27 mouse cellular contexts compared by ENCODE assay signal in the genomic region with DNA sequence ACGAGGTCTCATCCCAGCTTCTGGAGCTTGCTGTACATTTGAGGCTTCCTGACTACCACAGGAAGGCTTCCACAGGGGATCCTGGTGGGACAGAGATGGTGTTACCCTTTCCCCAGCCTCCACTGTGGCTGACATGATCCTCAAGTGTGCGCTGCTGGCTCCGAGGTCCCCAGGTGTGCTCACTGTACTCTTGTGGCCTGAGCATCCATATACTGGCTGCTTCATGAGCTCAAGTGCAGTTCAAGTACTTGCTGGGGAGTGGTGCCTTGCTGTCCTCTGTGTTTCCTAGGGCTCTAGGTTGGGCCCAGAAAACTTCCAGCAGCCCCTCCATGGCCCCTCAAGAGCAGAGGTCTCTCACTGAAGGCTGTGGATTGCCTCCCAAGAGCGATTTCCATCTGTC. TPM values are rescaled to one million over a fixed set of nuclear protein-coding genes. Genes with fewer than 3 reads are reported as not detected.
A peak's percentile ranks its signal among the peaks of the same experiment; 100 is the strongest.
DNase-seq lines count a peak whose midpoint lies in the region; ATAC-seq and TF ChIP-seq lines count a peak whose summit lies in the region.
"Had no signal": no experiment of that assay in that cellular context is flagged by ENCODE, and none has a peak within 500 bp of the region (broad histone marks: within the 10 kb centered on the region; RNA-seq: fewer than 3 reads in every experiment).

No protein-coding gene starts in this region.

- no peak overlapping the region for H3K9ac ChIP-seq in heart, postnatal 0 days (replicated peaks; ENCODE audit: low read depth, low read length)
- H3K9ac ChIP-seq: embryonic facial prominence, embryonic 13.5 days; forebrain, embryonic 13.5 days; heart, embryonic 13.5 days; hindbrain, embryonic 12.5 days; hindbrain, embryonic 15.5 days had no signal

- H3K4me3 ChIP-seq in heart, postnatal 0 days (ENCODE audit: low read depth, low read length): no peak overlapping the region
- peak overlapping the region; percentile 81 for H3K4me3 ChIP-seq in megakaryocyte, embryonic 14.5 days (replicated peaks)
- H3K4me3 ChIP-seq: embryonic facial prominence, embryonic 10.5 days; embryonic facial prominence, embryonic 13.5 days; erythroblast, embryonic 14.5 days; forebrain, embryonic 10.5 days; forebrain, embryonic 13.5 days; heart, embryonic 10.5 days; heart, embryonic 13.5 days; hindbrain, embryonic 12.5 days; hindbrain, embryonic 15.5 days had no signal

- no peak overlapping the region for H3K4me2 ChIP-seq in heart, postnatal 0 days (ENCODE audit: low read depth, low read length)
- H3K4me2 ChIP-seq: embryonic facial prominence, embryonic 13.5 days; forebrain, embryonic 13.5 days; heart, embryonic 13.5 days; hindbrain, embryonic 12.5 days; hindbrain, embryonic 15.5 days had no signal

- H3K9me3 ChIP-seq in heart, postnatal 0 days (replicated peaks; ENCODE audit: control insufficient read depth, low read length): no peaks in the 10 kb centered on the region
- H3K9me3 ChIP-seq in megakaryocyte, embryonic 14.5 days: no peaks in the 10 kb centered on the region
- H3K9me3 ChIP-seq: embryonic facial prominence, embryonic 10.5 days; embryonic facial prominence, embryonic 13.5 days; forebrain, embryonic 10.5 days; forebrain, embryonic 13.5 days; heart, embryonic 10.5 days; heart, embryonic 13.5 days; hindbrain, embryonic 12.5 days; hindbrain, embryonic 15.5 days had no signal

- peak overlapping the region; percentile 15; the same call in 1 of the 2 replicates for H3K27ac ChIP-seq in heart, postnatal 0 days (ENCODE audit: low read depth)
- H3K27ac ChIP-seq: embryonic facial prominence, embryonic 10.5 days; embryonic facial prominence, embryonic 13.5 days; forebrain, embryonic 10.5 days; forebrain, embryonic 13.5 days; heart, embryonic 13.5 days; hindbrain, embryonic 12.5 days; hindbrain, embryonic 15.5 days had no signal

- H3K27me3 ChIP-seq in heart, postnatal 0 days (ENCODE audit: control insufficient read depth, insufficient read depth, low read length): no peaks in the 10 kb centered on the region
- no peaks in the 10 kb centered on the region for H3K27me3 ChIP-seq in megakaryocyte, embryonic 14.5 days (replicated peaks)
- H3K27me3 ChIP-seq: embryonic facial prominence, embryonic 13.5 days; forebrain, embryonic 13.5 days; heart, embryonic 13.5 days; hindbrain, embryonic 12.5 days; hindbrain, embryonic 15.5 days had no signal

- no peak for DNase-seq in heart, postnatal 0 days (ENCODE audit: low spot score)
- no peak for DNase-seq in heart, adult 8-10 months (ENCODE audit: low spot score)
- peak; percentile 31 for DNase-seq in CD4-positive, CD25-positive, alpha-beta regulatory T cell, adult 2 months (ENCODE audit: low read depth, low spot score)
- DNase-seq: adrenal gland, adult 8-10 months; adrenal gland, postnatal 25 days; cerebellum, adult 11-12 months; cerebellum, adult 8-10 months; cerebellum, postnatal 10 days; cerebellum, postnatal 36 days; embryo, embryonic 11 days; gastrocnemius, postnatal 10 days; gastrocnemius, postnatal 36 days had no signal

- no peak for TF ChIP-seq CTCF in heart, postnatal 0 days (IDR thresholded peaks at IDR 0.05; ENCODE audit: low read depth)

- no peaks in the 10 kb centered on the region for H3K4me1 ChIP-seq in heart, postnatal 0 days (ENCODE audit: control insufficient read depth, insufficient read depth)
- peaks cover 94% of the 10 kb centered on the region for H3K4me1 ChIP-seq in megakaryocyte, embryonic 14.5 days
- H3K4me1 ChIP-seq: embryonic facial prominence, embryonic 10.5 days; embryonic facial prominence, embryonic 13.5 days; forebrain, embryonic 10.5 days; forebrain, embryonic 13.5 days; hindbrain, embryonic 12.5 days; hindbrain, embryonic 15.5 days had no signal

- H3K36me3 ChIP-seq in heart, postnatal 0 days (replicated peaks; ENCODE audit: control insufficient read depth, insufficient read depth, low read length): no peaks in the 10 kb centered on the region; the same call in none of the 2 replicates
- H3K36me3 ChIP-seq in megakaryocyte, embryonic 14.5 days (replicated peaks; ENCODE audit: low read length): peaks cover 25% of the 10 kb centered on the region
- H3K36me3 ChIP-seq: embryonic facial prominence, embryonic 10.5 days; embryonic facial prominence, embryonic 13.5 days; forebrain, embryonic 10.5 days; heart, embryonic 10.5 days; heart, embryonic 13.5 days; hindbrain, embryonic 12.5 days; hindbrain, embryonic 15.5 days had no signal

- TF ChIP-seq EP300 in heart, postnatal 0 days (IDR thresholded peaks at IDR 0.05; ENCODE audit: low read depth): no peak

- WGBS in heart, postnatal 0 days: 91% methylated on average over 4 of the region's 4 CpGs

- no peak for ATAC-seq in heart, postnatal 0 days (ENCODE audit: insufficient read depth, low read depth)
- no peak for ATAC-seq in megakaryocyte, adult 5-6 weeks (ENCODE audit: poor library complexity, severe bottlenecking)
- ATAC-seq in inflammation-experienced regulatory T-cells, adult 6 months: peak; percentile 2
- no peak for ATAC-seq in erythroid progenitor cell, adult 5-6 weeks (replicated peaks; ENCODE audit: low FRiP score, poor library complexity, severe bottlenecking)
- ATAC-seq: forebrain, embryonic 13.5 days; forebrain, embryonic 16.5 days had no signal

RNA-seq across cellular contexts. Expression of gene Ramp1, which starts 14.1 kb away (rescaled TPM):
- total RNA-seq in heart, postnatal 0 days (2014; rRNA removed; ENCODE audit: low replicate concordance): 46.7 and 59.5 TPM in 2 replicates
- polyA plus RNA-seq in heart, postnatal 0 days (2015; fragmentation: Nextera tagmentation; extraction: Ambion mirVana): 62.4 and 65.5 TPM in 2 replicates
- 1 to 10 TPM; 3.4 to 5.1 (median 4.5) TPM for total RNA-seq in heart, adult 8-10 months (2022)
- polyA plus RNA-seq in megakaryocyte, embryonic 14.5 days (2012; ENCODE audit: insufficient read depth, low replicate concordance): 2.9 and 16.0 TPM in 2 replicates
- 71.1 and 79.5 TPM in 2 replicates for total RNA-seq in megakaryocyte, adult 5-6 weeks (2015)
- 75.2 and 81.4 TPM in 2 replicates for total RNA-seq in megakaryocyte, adult 5-6 weeks (2017)
- 10 to 100 TPM; 10.3 to 37.8 (median 35.7) TPM for polyA plus RNA-seq in inflammation-experienced regulatory T-cells, adult 6 months (2017; shearing (Covaris generic))
- 13.0 and 15.9 TPM in 2 replicates for total RNA-seq in erythroid progenitor cell, adult 5-6 weeks (2015; ENCODE audit: low replicate concordance)
- total RNA-seq in erythroid progenitor cell, adult 5-6 weeks (2017; ENCODE audit: low replicate concordance): 5.4 and 10.9 TPM in 2 replicates

RNA-seq across cellular contexts. Expression of gene Rbm44, which starts 48.8 kb away (rescaled TPM):
- total RNA-seq in heart, postnatal 0 days (2014; rRNA removed; ENCODE audit: low replicate concordance): 0.04 and 4.4 TPM in 2 replicates
- 0.71 and 0.97 TPM in 2 replicates for polyA plus RNA-seq in heart, postnatal 0 days (2015; fragmentation: Nextera tagmentation; extraction: Ambion mirVana)
- total RNA-seq in heart, adult 8-10 months (2022): not detected
- 0.07 TPM in 1 of 2 replicates, not detected in the other for polyA plus RNA-seq in megakaryocyte, embryonic 14.5 days (2012; ENCODE audit: insufficient read depth, low replicate concordance)
- total RNA-seq in megakaryocyte, adult 5-6 weeks (2015): 4.9 and 8.7 TPM in 2 replicates
- 4.0 and 10.6 TPM in 2 replicates for total RNA-seq in megakaryocyte, adult 5-6 weeks (2017)
- 1 to 10 TPM in 2 of 3 experiments, not detected in 1; 1.3 to 8.0 TPM for polyA plus RNA-seq in inflammation-experienced regulatory T-cells, adult 6 months (2017; shearing (Covaris generic))
- 29.3 and 31.4 TPM in 2 replicates for total RNA-seq in erythroid progenitor cell, adult 5-6 weeks (2015; ENCODE audit: low replicate concordance)
- 34.1 and 71.5 TPM in 2 replicates for total RNA-seq in erythroid progenitor cell, adult 5-6 weeks (2017; ENCODE audit: low replicate concordance)
- total RNA-seq: adrenal gland, adult 8-10 months; gastrocnemius, adult 18-20 months; gastrocnemius, postnatal 36 days had no signal
- polyA plus RNA-seq: erythroblast, embryonic 14.5 days had no signal

RNA-seq across cellular contexts. Expression of gene Ube2f, which starts 56.4 kb away (rescaled TPM):
- total RNA-seq in heart, postnatal 0 days (2014; rRNA removed; ENCODE audit: low replicate concordance): 23.5 and 69.6 TPM in 2 replicates
- polyA plus RNA-seq in heart, postnatal 0 days (2015; fragmentation: Nextera tagmentation; extraction: Ambion mirVana): 77.9 and 79.3 TPM in 2 replicates
- total RNA-seq in heart, adult 8-10 months (2022): 10 to 100 TPM; 39.6 to 52.2 (median 45.2) TPM
- polyA plus RNA-seq in megakaryocyte, embryonic 14.5 days (2012; ENCODE audit: insufficient read depth, low replicate concordance): 4.9 and 13.4 TPM in 2 replicates
- 94.5 and 117 TPM in 2 replicates for total RNA-seq in megakaryocyte, adult 5-6 weeks (2015)
- 59.1 and 63.1 TPM in 2 replicates for total RNA-seq in megakaryocyte, adult 5-6 weeks (2017)
- polyA plus RNA-seq in inflammation-experienced regulatory T-cells, adult 6 months (2017; shearing (Covaris generic)): 100 to 1,000 TPM in 2 of 3 experiments, 10 to 100 TPM in 1; 86.0 to 104 (median 100) TPM
- total RNA-seq in erythroid progenitor cell, adult 5-6 weeks (2015; ENCODE audit: low replicate concordance): 46.9 and 60.8 TPM in 2 replicates
- total RNA-seq in erythroid progenitor cell, adult 5-6 weeks (2017; ENCODE audit: low replicate concordance): 11.9 and 48.8 TPM in 2 replicates
